Mouse (Mus musculus) hindbrain, embryonic 13.5 days (tissue): ENCODE measurements around the gene Pik3r6. TPM values are rescaled to one million over a fixed set of nuclear protein-coding genes. Genes with fewer than 3 reads are reported as not detected.

Experiments used
- ATAC-seq: fragments of 200-750 bp; cut with Nextera tagmentation; 2 replicates; pipeline ENCODE4 v1.8.0; 2017; ENCODE audit warnings: moderate TSS enrichment; ENCODE audit not compliant: low FRiP score
- H3K27ac ChIP-seq: fragments of 300-500 bp; sonication (generic); 2 replicates; pipeline ENCODE4 v1.5.1; 2015; ENCODE audit warnings: inconsistent platforms, mild to moderate bottlenecking, moderate library complexity
- H3K27me3 ChIP-seq: fragments of 300-500 bp; sonication (generic); 2 replicates; pipeline ENCODE4 v1.6.1; 2015; ENCODE audit warnings: mild to moderate bottlenecking, inconsistent platforms
- H3K36me3 ChIP-seq: fragments of 300-500 bp; sonication (generic); 2 replicates; pipeline ENCODE4 v1.6.1; 2015; ENCODE audit warnings: mild to moderate bottlenecking, inconsistent platforms
- H3K4me1 ChIP-seq: fragments of 300-500 bp; sonication (generic); replicated peaks from 2 replicates; pipeline ENCODE4 v1.6.1; 2015; ENCODE audit warnings: inconsistent platforms
- H3K4me2 ChIP-seq: fragments of 300-500 bp; sonication (generic); 2 replicates; pipeline ENCODE4 v1.6.1; 2015; ENCODE audit warnings: inconsistent platforms, mild to moderate bottlenecking, moderate library complexity
- H3K4me3 ChIP-seq: fragments of 300-500 bp; sonication (generic); 2 replicates; pipeline ENCODE4 v1.5.1; 2015; ENCODE audit warnings: mild to moderate bottlenecking, inconsistent platforms
- H3K9ac ChIP-seq: fragments of 300-500 bp; sonication (generic); 2 replicates; pipeline ENCODE4 v1.6.1; 2015; ENCODE audit warnings: mild to moderate bottlenecking, inconsistent platforms
- H3K9me3 ChIP-seq: fragments of 300-500 bp; sonication (generic); 2 replicates; pipeline ENCODE4 v1.6.1; 2016; ENCODE audit warnings: inconsistent platforms
- WGBS: fragments of 180-500 bp; shearing (Covaris S2); methylation state at CpG from one replicate; pipeline ENCODE4 v1.1.7; 2015; 5-methylcytosine and 5-hydroxymethylcytosine counted together
- polyA plus RNA-seq: library from polyadenylated mRNA; unstranded; fragments of >200 nt; fragmentation: Nextera tagmentation; extraction: Ambion mirVana; gene quantifications from 2 replicates; pipeline ENCODE4 v1.2.1, GENCODE M21; 2015

Pik3r6 gene
- polyA plus RNA-seq, 1 experiment from 2014 or later = 2.7 TPM

DNA sequence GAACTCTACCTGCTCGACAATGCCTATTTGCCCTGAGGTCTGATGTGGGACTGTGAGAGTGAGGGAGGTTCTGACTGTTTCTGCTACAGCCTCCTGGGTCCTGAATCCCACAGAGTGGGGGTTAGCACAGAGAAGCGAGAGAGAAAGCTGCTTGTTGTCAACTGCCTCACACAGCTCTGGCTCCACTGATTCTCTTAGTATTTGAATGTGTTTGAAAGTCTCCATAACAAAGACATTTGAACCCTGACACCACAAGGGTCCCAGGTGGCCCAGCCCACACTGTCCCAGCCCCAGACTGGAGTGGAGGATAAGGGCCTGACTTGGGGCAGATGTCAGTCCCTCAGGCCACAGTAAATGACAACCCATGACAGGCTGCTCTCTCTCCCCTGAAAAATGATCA, 13.6 kb upstream of the Pik3r6 start:
- WGBS = 18% methylated on average over 2 of the region's 2 CpGs
- H3K9me3 ChIP-seq = no peaks in the 10 kb centered on the region
- no peak for ATAC-seq
- H3K36me3 ChIP-seq = no peaks in the 10 kb centered on the region
- no peak overlapping the region for H3K4me3 ChIP-seq
- no peaks in the 10 kb centered on the region for H3K27me3 ChIP-seq
- no peak overlapping the region for H3K27ac ChIP-seq
- peaks cover 10% of the 10 kb centered on the region; the same call in 1 of the 2 replicates for H3K4me1 ChIP-seq
- no peak overlapping the region for H3K4me2 ChIP-seq
- H3K9ac ChIP-seq = no peak overlapping the region

- ATAC-seq = no peak
- H3K9ac ChIP-seq = no peak overlapping the region
- H3K36me3 ChIP-seq = no peaks in the 10 kb centered on the region
- no peak overlapping the region for H3K4me2 ChIP-seq
- WGBS = 88% methylated on average over 11 of the region's 11 CpGs
- no peak overlapping the region for H3K4me3 ChIP-seq
- H3K9me3 ChIP-seq = no peaks in the 10 kb centered on the region
- no peaks in the 10 kb centered on the region for H3K27me3 ChIP-seq
- no peak overlapping the region for H3K27ac ChIP-seq
- H3K4me1 ChIP-seq = peaks cover 5% of the 10 kb centered on the region; the same call in 1 of the 2 replicates
These were observed 10.2 kb upstream of the Pik3r6 start for GRCm38 (mm10) chr11:68492592-68492991.

- WGBS = 80% methylated on average over 5 of the region's 5 CpGs
- no peak overlapping the region for H3K27ac ChIP-seq
- no peaks in the 10 kb centered on the region for H3K36me3 ChIP-seq
- peaks cover 5% of the 10 kb centered on the region; the same call in 1 of the 2 replicates for H3K4me1 ChIP-seq
- no peak for ATAC-seq
- H3K9me3 ChIP-seq = no peaks in the 10 kb centered on the region
- no peak overlapping the region for H3K9ac ChIP-seq
- no peak overlapping the region for H3K4me2 ChIP-seq
- no peaks in the 10 kb centered on the region for H3K27me3 ChIP-seq
- H3K4me3 ChIP-seq = no peak overlapping the region
These were observed 9.1 kb upstream of the Pik3r6 start for GRCm38 (mm10) chr11:68493760-68494159.

GRCm38 (mm10) chr11:68497081-68497480, 5.7 kb upstream of the Pik3r6 start:
- Histone ChIP-seq H3K9me3 (no peaks in the 10 kb centered on the region), H3K27me3 (no peaks in the 10 kb centered on the region), H3K4me2 (no peak overlapping the region), H3K36me3 (no peaks in the 10 kb centered on the region), H3K27ac (no peak overlapping the region), H3K4me3 (no peak overlapping the region), H3K4me1 (peaks cover 6% of the 10 kb centered on the region; the same call in 1 of the 2 replicates), H3K9ac (no peak overlapping the region)
- WGBS = 76% methylated on average over 6 of the region's 6 CpGs
- no peak for ATAC-seq

GRCm38 (mm10) chr11:68498517-68498916, 4.3 kb upstream of the Pik3r6 start:
- Histone ChIP-seq H3K27me3 (no peaks in the 10 kb centered on the region), H3K9ac (no peak overlapping the region), H3K4me3 (no peak overlapping the region), H3K9me3 (no peaks in the 10 kb centered on the region), H3K36me3 (no peaks in the 10 kb centered on the region), H3K4me1 (peaks cover 6% of the 10 kb centered on the region; the same call in 1 of the 2 replicates), H3K4me2 (no peak overlapping the region), H3K27ac (no peak overlapping the region)
- WGBS = 89% methylated on average over 11 of the region's 11 CpGs
- ATAC-seq = no peak

DNA sequence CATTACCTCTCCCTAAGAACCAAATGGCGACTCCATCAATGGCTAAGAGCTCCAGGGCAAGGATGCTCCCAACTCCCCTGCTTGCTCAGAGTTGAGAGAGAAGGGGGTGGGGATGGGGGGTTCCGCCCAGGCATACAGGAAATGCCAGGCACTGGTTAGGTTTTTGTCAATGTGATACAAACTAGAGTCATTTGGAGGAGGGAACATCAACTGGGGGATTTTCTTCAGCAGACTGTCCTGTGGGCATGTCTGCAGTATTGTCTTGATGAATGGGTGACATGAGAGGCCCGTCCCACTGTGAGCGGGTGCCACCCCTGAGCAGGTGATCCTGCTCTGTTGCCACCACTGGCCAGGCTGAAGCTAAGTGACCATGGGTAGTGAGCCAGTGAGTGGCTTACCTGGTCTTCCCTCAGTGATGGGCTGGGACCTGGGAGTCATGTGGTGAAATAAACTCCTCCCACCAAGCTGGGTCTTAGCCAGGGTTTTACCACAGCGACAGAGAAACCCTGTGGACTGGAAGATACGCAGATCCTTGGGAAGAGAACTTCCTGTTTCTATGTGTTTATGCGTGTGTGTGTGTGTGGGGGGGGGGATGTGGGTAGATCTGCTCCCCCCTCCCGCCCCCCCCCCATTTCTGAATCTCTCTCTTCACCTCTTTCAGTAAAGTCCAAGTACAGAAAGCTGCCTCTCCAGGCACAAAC, 3.7 kb upstream of the Pik3r6 start:
- no peak overlapping the region for H3K9ac ChIP-seq
- H3K4me2 ChIP-seq = no peak overlapping the region
- WGBS = 69% methylated on average over 8 of the region's 8 CpGs
- no peak for ATAC-seq
- no peaks in the 10 kb centered on the region for H3K36me3 ChIP-seq
- H3K27ac ChIP-seq = no peak overlapping the region
- H3K27me3 ChIP-seq = no peaks in the 10 kb centered on the region
- no peak overlapping the region for H3K4me3 ChIP-seq
- no peaks in the 10 kb centered on the region for H3K9me3 ChIP-seq
- H3K4me1 ChIP-seq = peaks cover 6% of the 10 kb centered on the region; the same call in 1 of the 2 replicates

- H3K9ac ChIP-seq = no peak overlapping the region
- ATAC-seq = no peak
- H3K27me3 ChIP-seq = no peaks in the 10 kb centered on the region
- no peak overlapping the region for H3K4me2 ChIP-seq
- H3K9me3 ChIP-seq = no peaks in the 10 kb centered on the region
- WGBS = 64% methylated on average over 14 of the region's 14 CpGs
- H3K36me3 ChIP-seq = no peaks in the 10 kb centered on the region
- H3K4me1 ChIP-seq = peaks cover 6% of the 10 kb centered on the region; the same call in 1 of the 2 replicates
- no peak overlapping the region for H3K4me3 ChIP-seq
- H3K27ac ChIP-seq = no peak overlapping the region
These were observed 1.9 kb upstream of the Pik3r6 start for GRCm38 (mm10) chr11:68500949-68501350.

DNA sequence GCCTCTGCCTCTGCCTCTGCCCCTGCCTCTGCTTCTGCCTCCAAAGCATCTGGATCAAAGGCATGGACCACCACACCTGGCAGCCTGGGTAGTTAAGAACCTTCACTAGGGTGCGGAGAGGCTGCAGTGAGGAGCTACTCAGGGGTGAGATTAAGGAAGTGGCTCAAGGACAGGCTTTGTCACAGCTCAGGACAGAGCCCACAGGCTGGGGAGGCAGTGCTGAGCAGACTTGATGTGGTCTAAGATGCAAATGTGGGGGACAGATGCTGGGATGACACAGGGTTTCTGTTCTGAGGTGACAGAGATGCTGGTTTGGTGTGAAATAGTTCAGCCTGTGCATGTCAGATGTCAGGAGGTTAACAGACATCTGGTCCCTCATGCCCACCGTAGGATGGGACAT, 411 bp upstream of the Pik3r6 start:
- no peak overlapping the region for H3K27ac ChIP-seq
- H3K36me3 ChIP-seq = no peaks in the 10 kb centered on the region
- H3K4me2 ChIP-seq = no peak overlapping the region
- H3K9me3 ChIP-seq = no peaks in the 10 kb centered on the region
- H3K4me3 ChIP-seq = no peak overlapping the region
- H3K9ac ChIP-seq = no peak overlapping the region
- WGBS = 72% methylated on average over 2 of the region's 2 CpGs
- no peaks in the 10 kb centered on the region for H3K27me3 ChIP-seq
- no peak for ATAC-seq
- H3K4me1 ChIP-seq = peaks cover 6% of the 10 kb centered on the region; the same call in 1 of the 2 replicates

GRCm38 (mm10) chr11:68504913-68505312, 2.1 kb downstream of the Pik3r6 start:
- Histone ChIP-seq H3K9ac (no peak overlapping the region), H3K36me3 (no peaks in the 10 kb centered on the region), H3K9me3 (no peaks in the 10 kb centered on the region), H3K4me1 (peaks cover 6% of the 10 kb centered on the region; the same call in 1 of the 2 replicates), H3K4me2 (no peak overlapping the region), H3K27me3 (no peaks in the 10 kb centered on the region), H3K4me3 (no peak overlapping the region), H3K27ac (no peak overlapping the region)
- no peak for ATAC-seq
- WGBS = 85% methylated on average over 11 of the region's 11 CpGs

DNA sequence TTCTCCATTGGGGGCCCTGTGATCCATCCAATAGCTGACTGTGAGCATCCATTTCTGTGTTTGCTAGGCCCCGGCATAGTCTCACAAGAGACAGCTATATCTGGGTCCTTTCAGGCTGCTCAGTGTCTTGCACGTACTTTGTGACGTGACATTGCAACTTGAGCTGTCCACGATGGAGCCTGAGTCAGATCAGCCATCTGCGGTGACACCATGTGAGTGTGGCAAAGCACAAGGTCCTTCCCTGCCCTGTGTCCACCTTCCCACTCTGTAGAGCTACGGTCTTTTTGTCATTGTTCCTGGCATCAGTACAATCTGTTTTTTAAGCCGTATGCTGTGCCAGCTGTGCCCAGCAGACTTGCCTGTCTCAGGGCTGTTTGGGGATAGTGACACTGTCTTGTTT, 4.4 kb downstream of the Pik3r6 start:
- Histone ChIP-seq H3K4me3 (no peak overlapping the region), H3K27me3 (no peaks in the 10 kb centered on the region), H3K27ac (no peak overlapping the region), H3K36me3 (no peaks in the 10 kb centered on the region), H3K4me2 (no peak overlapping the region), H3K4me1 (no peaks in the 10 kb centered on the region), H3K9me3 (no peaks in the 10 kb centered on the region), H3K9ac (no peak overlapping the region)
- WGBS = 89% methylated on average over 7 of the region's 7 CpGs
- ATAC-seq = no peak

GRCm38 (mm10) chr11:68508619-68509018, 5.8 kb downstream of the Pik3r6 start:
- Histone ChIP-seq H3K27me3 (no peaks in the 10 kb centered on the region), H3K27ac (no peak overlapping the region), H3K9me3 (no peaks in the 10 kb centered on the region), H3K4me1 (no peaks in the 10 kb centered on the region), H3K9ac (no peak overlapping the region), H3K36me3 (no peaks in the 10 kb centered on the region), H3K4me2 (no peak overlapping the region), H3K4me3 (no peak overlapping the region)
- no peak for ATAC-seq
- WGBS = 76% methylated on average over 5 of the region's 5 CpGs

GRCm38 (mm10) chr11:68509194-68509593, 6.4 kb downstream of the Pik3r6 start:
- Histone ChIP-seq H3K9me3 (no peaks in the 10 kb centered on the region), H3K9ac (no peak overlapping the region), H3K36me3 (no peaks in the 10 kb centered on the region), H3K4me2 (no peak overlapping the region), H3K27me3 (no peaks in the 10 kb centered on the region), H3K4me3 (no peak overlapping the region), H3K27ac (no peak overlapping the region), H3K4me1 (no peaks in the 10 kb centered on the region)
- ATAC-seq = no peak
- WGBS = 84% methylated on average over 2 of the region's 2 CpGs

DNA sequence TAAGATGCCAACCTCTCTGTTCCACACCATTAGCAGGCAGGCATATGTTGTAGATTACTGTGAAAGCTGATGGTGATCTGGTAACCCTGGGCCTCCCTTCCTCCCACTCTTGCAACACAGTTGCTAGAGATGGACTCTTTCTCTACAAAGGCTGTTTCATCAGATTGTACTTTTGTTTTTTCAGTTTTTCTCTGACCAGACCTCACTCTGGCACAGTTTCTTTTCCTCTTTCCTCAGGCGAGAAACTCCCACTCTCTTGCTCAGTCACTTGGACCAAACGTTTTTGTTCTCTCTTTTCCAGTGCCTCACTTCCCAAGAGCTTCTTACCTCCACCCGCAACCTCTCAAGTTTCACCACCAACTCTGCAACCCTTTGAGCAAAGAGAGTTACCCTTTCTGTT, 11.2 kb downstream of the Pik3r6 start:
- WGBS = 45% methylated on average over 3 of the region's 3 CpGs
- H3K36me3 ChIP-seq = no peaks in the 10 kb centered on the region

More for the DNA sequence above, 11.2 kb downstream of the Pik3r6 start:
- Histone ChIP-seq H3K4me2 (no peak overlapping the region), H3K4me1 (no peaks in the 10 kb centered on the region), H3K27me3 (no peaks in the 10 kb centered on the region), H3K4me3 (no peak overlapping the region), H3K9ac (no peak overlapping the region), H3K9me3 (no peaks in the 10 kb centered on the region), H3K27ac (no peak overlapping the region)
- no peak for ATAC-seq
